Mouse (Mus musculus): Measurements from ENCODE around the gene Fam227b. TPM values are rescaled to one million over a fixed set of nuclear protein-coding genes. Genes with fewer than 3 reads are reported as not detected.

Fam227b gene
- polyA plus RNA-seq, 1 experiment from 2014 or later = not detected

- Histone ChIP-seq H3K4me2 (ENCODE audit: low read length) (no peak overlapping the region), H3K4me1 (ENCODE audit: control insufficient read depth, insufficient read depth, low read length) (no peaks in the 10 kb centered on the region), H3K4me3 (replicated peaks; ENCODE audit: low read depth, low read length) (no peak overlapping the region), H3K9me3 (ENCODE audit: control insufficient read depth, low read length) (no peaks in the 10 kb centered on the region), H3K27ac (replicated peaks; ENCODE audit: low read depth, low read length) (no peak overlapping the region), H3K9ac (replicated peaks; ENCODE audit: low read length) (no peak overlapping the region), H3K36me3 (ENCODE audit: control insufficient read depth, insufficient read depth, low read length) (peaks cover 4% of the 10 kb centered on the region), H3K27me3 (ENCODE audit: control insufficient read depth, insufficient read depth, low read length) (no peaks in the 10 kb centered on the region)
- 66% methylated on average over 3 of the region's 3 CpGs for WGBS
- no peak for DNase-seq
- no peak for ATAC-seq (ENCODE audit: low FRiP score, low TSS enrichment)
These were observed 217.8 kb downstream of the Fam227b start for GRCm38 (mm10) chr2:125933977-125934376.

Other genes starting within 250 kb of the Fam227b start
- gene Fgf7, start 117.3 kb downstream of the Fam227b start, polyA plus RNA-seq (2014; fragmentation: Nextera tagmentation; extraction: Ambion mirVana) = 0.18 and 0.28 TPM in 2 replicates
- gene Dtwd1, start 137 bp upstream of the Fam227b start, polyA plus RNA-seq (2014; fragmentation: Nextera tagmentation; extraction: Ambion mirVana) = 18.9 and 19.4 TPM in 2 replicates
- not detected in 2 replicates for gene Gm17555, start 63.1 kb upstream of the Fam227b start, polyA plus RNA-seq (2014; fragmentation: Nextera tagmentation; extraction: Ambion mirVana)

Data from midbrain, embryonic 14.5 days (tissue).